Mouse (Mus musculus): Measurements from ENCODE around the gene Itgb5. TPM values are rescaled to one million over a fixed set of nuclear protein-coding genes. Genes with fewer than 3 reads are reported as not detected.

Gene Itgb5
- total RNA-seq, 2 experiments from 2014 or later = 9.2 to 13.8 TPM

- no peak; the same call in 1 of the 2 replicates for ATAC-seq (replicated peaks; ENCODE audit: low FRiP score, poor library complexity, severe bottlenecking)
Measured at GRCm38 (mm10) chr16:33965878-33966537, 136.5 kb downstream of the Itgb5 start.

- ATAC-seq (replicated peaks; ENCODE audit: low FRiP score, poor library complexity, severe bottlenecking) = peak; percentile 90
Measured at GRCm38 (mm10) chr16:33966538-33967282, 137.2 kb downstream of the Itgb5 start, which contains the start of gene Umps. Umps (minus strand) TSS chr16:33967038.

DNA sequence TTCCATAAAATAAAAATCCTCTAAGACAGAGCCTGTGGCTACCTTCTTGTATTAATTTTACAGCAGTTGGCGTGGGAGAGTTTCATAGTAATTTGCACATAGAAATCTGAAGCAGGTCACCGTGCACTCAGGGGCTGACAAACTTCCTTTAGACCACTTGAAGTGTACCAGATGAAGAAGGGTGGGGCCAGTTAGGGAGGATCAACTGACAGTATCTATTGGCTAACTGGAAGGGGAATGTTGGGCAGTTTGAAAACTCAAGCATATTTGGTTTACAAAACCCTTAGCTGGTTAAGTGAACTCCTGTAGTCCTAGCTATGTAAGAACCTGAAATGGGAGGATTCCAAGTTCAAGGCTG, 137.8 kb downstream of the Itgb5 start:
- ATAC-seq (replicated peaks; ENCODE audit: low FRiP score, poor library complexity, severe bottlenecking) = peak; percentile 71

DNA sequence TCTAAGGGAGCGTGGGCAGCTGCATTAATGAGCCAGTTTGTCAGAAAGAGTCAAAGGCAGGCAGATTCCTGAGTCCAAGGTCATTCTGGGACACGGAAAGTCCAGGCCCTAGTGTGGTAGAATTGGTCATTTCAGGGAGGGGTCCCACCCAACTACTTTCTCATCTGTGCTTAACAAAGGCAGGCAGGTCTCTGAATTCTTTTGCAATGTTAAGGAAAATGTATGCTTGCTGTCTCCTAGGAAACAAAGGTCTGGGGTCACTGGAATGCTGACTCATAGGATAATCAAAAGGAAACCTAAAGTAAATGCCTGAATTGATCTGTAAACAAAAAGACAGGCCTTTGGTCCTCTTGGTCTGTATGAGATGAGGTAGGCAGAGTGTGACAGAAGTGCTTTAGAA, 150.4 kb downstream of the Itgb5 start:
- no peak for ATAC-seq (replicated peaks; ENCODE audit: low FRiP score, poor library complexity, severe bottlenecking)

DNA sequence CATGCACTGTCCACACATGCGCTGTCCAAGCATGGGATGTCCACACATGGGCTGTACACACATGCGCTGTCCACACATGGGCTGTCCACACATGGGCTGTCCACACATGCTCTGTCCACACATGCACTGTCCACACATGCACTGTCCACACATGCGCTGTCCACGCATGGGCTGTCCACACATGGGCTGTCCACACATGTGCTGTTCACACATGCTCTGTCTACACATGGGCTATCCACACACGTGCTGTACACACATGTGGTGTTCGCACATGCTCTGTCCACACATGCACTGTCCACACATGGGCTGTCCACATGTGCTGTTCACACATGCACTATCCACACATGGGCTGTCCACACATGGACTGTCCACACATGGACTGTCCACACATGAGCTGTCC, 154.2 kb downstream of the Itgb5 start:
- ATAC-seq (replicated peaks; ENCODE audit: low FRiP score, poor library complexity, severe bottlenecking) = no peak

DNA sequence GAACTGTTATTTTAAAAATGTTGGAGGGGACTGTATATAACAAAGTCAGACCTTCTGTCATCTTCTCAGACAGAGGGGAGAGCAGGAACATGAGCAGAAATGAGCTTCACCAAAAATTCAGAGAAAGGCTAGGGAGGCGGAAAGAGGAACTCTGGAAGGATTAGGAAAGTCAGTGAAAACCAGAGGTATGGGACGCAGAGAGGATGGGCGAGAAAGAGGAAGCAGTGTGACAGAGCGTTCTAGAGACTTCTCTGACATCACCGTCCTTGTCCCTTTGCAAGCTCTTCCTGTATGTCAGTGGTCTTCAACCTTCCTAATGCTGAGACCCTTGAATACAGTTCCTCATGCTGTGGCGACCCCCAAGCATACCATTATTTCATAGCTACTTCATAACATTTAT, 155.9 kb downstream of the Itgb5 start:
- ATAC-seq (replicated peaks; ENCODE audit: low FRiP score, poor library complexity, severe bottlenecking) = no peak

- ATAC-seq (replicated peaks; ENCODE audit: low FRiP score, poor library complexity, severe bottlenecking) = no peak
Measured at GRCm38 (mm10) chr16:33986993-33987392, 157.5 kb downstream of the Itgb5 start.

DNA sequence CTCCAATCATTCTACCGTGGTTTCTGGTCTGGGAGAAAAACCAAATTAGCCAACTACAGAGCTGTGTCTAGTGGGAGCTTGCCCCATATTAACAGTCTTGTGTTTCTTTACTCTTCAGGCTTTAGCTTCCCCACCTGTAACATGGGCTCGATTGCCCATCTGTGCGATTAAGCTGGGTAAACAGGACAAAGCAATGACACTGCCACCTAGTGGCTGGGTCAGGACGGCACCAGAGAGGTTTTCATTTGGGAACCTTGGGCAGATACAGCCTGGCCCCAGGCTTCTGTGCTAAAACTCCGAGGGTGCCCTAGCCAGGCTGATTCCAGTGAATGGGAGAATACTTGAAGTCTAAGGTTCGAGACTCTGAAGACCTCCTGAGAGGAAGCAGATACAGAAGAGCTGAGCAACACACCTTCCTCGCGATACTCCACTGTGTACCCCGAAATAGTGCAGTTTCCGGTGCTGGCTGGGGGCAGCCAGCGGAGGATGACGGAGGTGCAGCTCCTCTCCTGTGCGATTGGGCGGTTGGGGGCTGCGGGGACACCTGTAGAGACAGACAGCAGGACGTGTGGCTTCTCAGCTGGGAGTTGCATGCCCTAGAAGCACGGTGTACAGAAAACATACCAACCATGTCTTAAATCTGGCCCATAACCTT, 159.0 kb downstream of the Itgb5 start:
- ATAC-seq (replicated peaks; ENCODE audit: low FRiP score, poor library complexity, severe bottlenecking) = peak; percentile 72; the same call in 1 of the 2 replicates

DNA sequence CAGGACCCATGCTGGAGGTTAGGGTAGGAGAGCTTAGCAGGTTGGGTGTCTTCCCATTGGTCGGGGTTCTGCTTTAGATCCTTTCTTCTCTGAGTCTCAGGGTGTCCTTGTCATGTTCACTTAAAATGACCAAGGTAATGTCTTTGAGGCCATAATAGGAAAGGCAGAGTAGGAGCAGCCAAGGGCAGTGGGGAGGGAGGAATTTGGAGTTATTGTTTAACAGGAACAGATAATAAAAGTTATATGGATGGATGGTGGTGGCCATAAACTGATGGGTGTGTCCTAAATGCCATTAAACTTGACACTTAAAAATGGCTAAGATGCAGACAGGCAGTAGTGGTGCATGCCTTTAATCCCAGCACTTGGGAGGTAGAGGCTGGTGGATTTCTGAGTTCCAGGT, 159.6 kb downstream of the Itgb5 start:
- no peak for ATAC-seq (replicated peaks; ENCODE audit: low FRiP score, poor library complexity, severe bottlenecking)

DNA sequence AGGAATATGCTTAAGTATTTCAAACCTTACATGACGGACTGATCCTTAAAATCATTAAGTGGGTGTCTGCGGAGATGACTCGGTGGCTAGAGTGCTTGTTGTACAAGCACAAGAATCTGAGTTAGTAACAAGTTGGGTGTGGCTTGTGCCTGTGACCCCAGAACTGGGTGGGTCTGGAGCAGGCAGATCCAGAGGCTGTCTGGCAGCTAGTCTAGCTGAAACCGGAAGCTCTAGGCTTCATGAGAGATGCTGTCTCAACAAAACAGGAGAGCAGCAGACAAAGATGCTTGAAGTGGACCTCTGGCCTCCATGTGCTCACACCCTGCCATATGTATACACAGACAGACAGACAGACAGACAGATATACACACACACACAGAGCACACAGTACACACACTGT, 161.2 kb downstream of the Itgb5 start:
- ATAC-seq (replicated peaks; ENCODE audit: low FRiP score, poor library complexity, severe bottlenecking) = no peak

- no peak for ATAC-seq (replicated peaks; ENCODE audit: low FRiP score, poor library complexity, severe bottlenecking)
Measured at GRCm38 (mm10) chr16:33994321-33994720, 164.9 kb downstream of the Itgb5 start.

- no peak for ATAC-seq (replicated peaks; ENCODE audit: low FRiP score, poor library complexity, severe bottlenecking)
Measured at GRCm38 (mm10) chr16:33995496-33995895, 166.0 kb downstream of the Itgb5 start.

DNA sequence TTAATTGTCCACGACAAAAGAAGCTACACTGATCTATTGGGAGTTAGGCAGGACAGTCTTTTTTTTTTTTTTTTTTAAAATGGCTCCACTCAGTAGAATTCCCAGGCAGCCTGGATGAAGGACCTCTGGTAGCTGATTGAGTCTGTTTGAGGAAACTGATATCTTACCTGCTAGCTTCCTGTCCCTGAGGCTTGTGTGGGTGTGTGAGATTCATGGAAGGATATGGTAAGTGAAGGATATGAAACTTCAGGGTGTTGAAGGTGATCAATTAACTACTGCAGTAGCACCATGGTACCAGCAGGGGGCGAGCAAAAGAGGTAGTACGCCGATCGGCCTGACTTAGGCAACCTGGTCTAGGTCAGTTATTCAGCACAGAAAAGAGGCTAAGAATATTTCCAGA, 166.6 kb downstream of the Itgb5 start:
- ATAC-seq (replicated peaks; ENCODE audit: low FRiP score, poor library complexity, severe bottlenecking) = 0 out of 2 replicates have a peak, but pooled peaks have one; percentile 43

GRCm38 (mm10) chr16:33998011-33998410, 168.5 kb downstream of the Itgb5 start:
- no peak for ATAC-seq (replicated peaks; ENCODE audit: low FRiP score, poor library complexity, severe bottlenecking)

Other genes starting within 250 kb of the Itgb5 start
- 7.9 and 12.2 TPM in 2 replicates for gene Heg1, start 145.3 kb upstream of the Itgb5 start, total RNA-seq (2015; ENCODE audit: low replicate concordance)
- gene Heg1, start 145.3 kb upstream of the Itgb5 start, total RNA-seq (2017; ENCODE audit: low replicate concordance) = 1.8 and 4.0 TPM in 2 replicates
- 1.8 and 6.3 TPM in 2 replicates for gene Muc13, start 35.6 kb upstream of the Itgb5 start, total RNA-seq (2015; ENCODE audit: low replicate concordance)
- 0.51 and 1.2 TPM in 2 replicates for gene Muc13, start 35.6 kb upstream of the Itgb5 start, total RNA-seq (2017; ENCODE audit: low replicate concordance)
- 5.4 TPM in 2 replicates for gene Umps, start 137.4 kb downstream of the Itgb5 start, total RNA-seq (2015; ENCODE audit: low replicate concordance)
- 8.5 and 9.2 TPM in 2 replicates for gene Umps, start 137.4 kb downstream of the Itgb5 start, total RNA-seq (2017; ENCODE audit: low replicate concordance)